Mouse (Mus musculus) forebrain, embryonic 14.5 days (tissue): ENCODE measurements around the gene Art5. TPM values are rescaled to one million over a fixed set of nuclear protein-coding genes. Genes with fewer than 3 reads are reported as not detected.

ENCODE experiments used
- polyA plus RNA-seq: library from polyadenylated mRNA; unstranded; fragments of >200 nt; fragmentation: Nextera tagmentation; extraction: Ambion mirVana; gene quantifications from 2 replicates; pipeline ENCODE4 v1.2.1, GENCODE M21; 2014

The Art5 gene
- polyA plus RNA-seq, 1 experiment from 2014 or later: 1.0 TPM

Other genes with a start within 250 kb of the Art5 start
- 75.0 and 87.6 TPM in 2 replicates for gene Anapc15, start 245.8 kb downstream of the Art5 start, polyA plus RNA-seq
- gene Folr1, start 238.7 kb downstream of the Art5 start, polyA plus RNA-seq: 26.1 and 30.6 TPM in 2 replicates
- gene Lamtor1, start 203.6 kb downstream of the Art5 start, polyA plus RNA-seq: 181 and 201 TPM in 2 replicates
- 0.18 and 0.36 TPM in 2 replicates for gene Tomt, start 203.1 kb downstream of the Art5 start, polyA plus RNA-seq
- 9.6 and 12.9 TPM in 2 replicates for gene Lrrc51, start 175.6 kb downstream of the Art5 start, polyA plus RNA-seq
- gene Numa1, start 175.4 kb downstream of the Art5 start, polyA plus RNA-seq: 72.4 and 74.4 TPM in 2 replicates
- gene Il18bp, start 90.8 kb downstream of the Art5 start, polyA plus RNA-seq: 2.0 and 2.9 TPM in 2 replicates
- gene Rnf121, start 44.0 kb downstream of the Art5 start, polyA plus RNA-seq: 33.9 and 35.2 TPM in 2 replicates
- gene Xndc1, start 44.0 kb downstream of the Art5 start, polyA plus RNA-seq: 19.0 and 23.5 TPM in 2 replicates
- gene Xntrpc, start 43.8 kb downstream of the Art5 start, polyA plus RNA-seq: 0.99 and 1.3 TPM in 2 replicates
- not detected in 2 replicates for gene Trpc2, start 26.4 kb downstream of the Art5 start, polyA plus RNA-seq
- 0.30 and 0.56 TPM in 2 replicates for gene Art1, start 7.7 kb downstream of the Art5 start, polyA plus RNA-seq
- not detected in 2 replicates for gene Chrna10, start 7.3 kb upstream of the Art5 start, polyA plus RNA-seq
- gene Nup98, start 100.7 kb upstream of the Art5 start, polyA plus RNA-seq: 21.6 and 26.2 TPM in 2 replicates
- 53.3 and 54.1 TPM in 2 replicates for gene Pgap2, start 100.7 kb upstream of the Art5 start, polyA plus RNA-seq
- 22.0 and 24.8 TPM in 2 replicates for gene Rhog, start 146.6 kb upstream of the Art5 start, polyA plus RNA-seq
- 6.5 and 8.8 TPM in 2 replicates for gene Stim1, start 158.3 kb upstream of the Art5 start, polyA plus RNA-seq